Comparison of ENCODE assay signal across 8 mouse cellular contexts in genomic region chr1:36546888-36547471, GRCm38 (mm10). TPM values are rescaled to one million over a fixed set of nuclear protein-coding genes. Genes with fewer than 3 reads are reported as not detected.
DNase-seq lines count a peak whose midpoint lies in the region; ATAC-seq lines count a peak whose summit lies in the region.

TSS of gene Ankrd39 (minus strand) at chr1:36547445.

- peak within 1 kb of the TSS; percentile 83 for H3K4me3 ChIP-seq in brown adipose tissue, adult 24 weeks (ENCODE audit: insufficient read depth, low read depth, low read length)
- peak within 1 kb of the TSS; percentile 79 for H3K4me3 ChIP-seq in heart, embryonic 13.5 days
- peak within 1 kb of the TSS; percentile 74 for H3K4me3 ChIP-seq in liver, embryonic 12.5 days
- peak within 1 kb of the TSS; percentile 66 for H3K4me3 ChIP-seq in stomach, embryonic 15.5 days (replicated peaks)

- peak within 1 kb of the TSS; percentile 87 for H3K9ac ChIP-seq in heart, embryonic 13.5 days
- peak within 1 kb of the TSS; percentile 71 for H3K9ac ChIP-seq in liver, embryonic 12.5 days
- H3K9ac ChIP-seq in stomach, embryonic 15.5 days, result peak within 1 kb of the TSS; percentile 49

- peak within 1 kb of the TSS; percentile 61 for H3K27ac ChIP-seq in brown adipose tissue, adult 24 weeks (replicated peaks; ENCODE audit: low read depth, low read length)
- H3K27ac ChIP-seq in heart, embryonic 13.5 days (replicated peaks), result peak within 1 kb of the TSS; percentile 60
- H3K27ac ChIP-seq in liver, embryonic 12.5 days, result peak within 1 kb of the TSS; percentile 49
- peak within 1 kb of the TSS; percentile 65 for H3K27ac ChIP-seq in stomach, embryonic 15.5 days

- ATAC-seq in heart, embryonic 13.5 days (ENCODE audit: extremely low read depth, insufficient number of reproducible peaks, low FRiP score, low TSS enrichment), result peak; percentile 99
- peak; percentile 99 for ATAC-seq in liver, embryonic 12.5 days
- ATAC-seq in stomach, embryonic 15.5 days (ENCODE audit: insufficient read depth, low FRiP score, low read depth), result peak; percentile 97

- peak within 1 kb of the TSS; percentile 81 for H3K4me2 ChIP-seq in heart, embryonic 13.5 days
- H3K4me2 ChIP-seq in liver, embryonic 12.5 days, result peak within 1 kb of the TSS; percentile 90
- peak within 1 kb of the TSS; percentile 80 for H3K4me2 ChIP-seq in stomach, embryonic 15.5 days

- WGBS in heart, embryonic 13.5 days, result under 1% methylated on average over 43 of the region's 43 CpGs
- WGBS in liver, embryonic 12.5 days (ENCODE audit: insufficient replicate concordance), result 0% methylated on average over 43 of the region's 43 CpGs
- under 1% methylated on average over 43 of the region's 43 CpGs for WGBS in stomach, embryonic 15.5 days

- H3K4me1 ChIP-seq in brown adipose tissue, adult 24 weeks (ENCODE audit: control insufficient read depth, insufficient read depth, insufficient read length, low read length), result peaks cover 5% of the 10 kb centered on the region; the same call in 1 of the 2 replicates
- peaks cover 46% of the 10 kb centered on the region for H3K4me1 ChIP-seq in heart, embryonic 13.5 days
- H3K4me1 ChIP-seq in liver, embryonic 12.5 days, result peaks cover 25% of the 10 kb centered on the region
- peaks cover 21% of the 10 kb centered on the region for H3K4me1 ChIP-seq in stomach, embryonic 15.5 days

- no peaks in the 10 kb centered on the region for H3K9me3 ChIP-seq in heart, embryonic 13.5 days
- H3K9me3 ChIP-seq in liver, embryonic 12.5 days (replicated peaks), result no peaks in the 10 kb centered on the region
- H3K9me3 ChIP-seq in stomach, embryonic 15.5 days, result no peaks in the 10 kb centered on the region

- peaks cover 58% of the 10 kb centered on the region for H3K36me3 ChIP-seq in heart, embryonic 13.5 days
- H3K36me3 ChIP-seq in liver, embryonic 12.5 days, result peaks cover 43% of the 10 kb centered on the region
- H3K36me3 ChIP-seq in stomach, embryonic 15.5 days, result peaks cover 33% of the 10 kb centered on the region

- DNase-seq in CD4-positive, CD25-positive, alpha-beta regulatory T cell, adult 2 months (ENCODE audit: low read depth, low spot score), result peak; percentile 97
- peak; percentile 93 for DNase-seq in fat pad, adult 2 months (ENCODE audit: extremely low read depth, low read depth, low spot score)
- peak; percentile 98 for DNase-seq in kidney, postnatal 10 days
- DNase-seq in natural killer cell, adult 2 months (ENCODE audit: low spot score in 2 of 2), result peak; percentile 95 to 96

- H3K27me3 ChIP-seq in heart, embryonic 13.5 days (replicated peaks), result no peaks in the 10 kb centered on the region
- no peaks in the 10 kb centered on the region for H3K27me3 ChIP-seq in liver, embryonic 12.5 days (replicated peaks)
- no peaks in the 10 kb centered on the region for H3K27me3 ChIP-seq in stomach, embryonic 15.5 days (replicated peaks)

RNA-seq across cellular contexts. Expression of gene Ankrd39, which starts in this region (rescaled TPM):
- 5.0 and 8.4 TPM in 2 replicates for polyA plus RNA-seq in brown adipose tissue, adult 24 weeks (2012; ENCODE audit: insufficient read depth, insufficient read length, missing spikeins)
- 23.6 and 27.2 TPM in 2 replicates for polyA plus RNA-seq in heart, embryonic 13.5 days (2015; fragmentation: Nextera tagmentation; extraction: Ambion mirVana)
- 9.0 and 10.5 TPM in 2 replicates for polyA plus RNA-seq in liver, embryonic 12.5 days (2016; fragmentation: Nextera tagmentation; extraction: Ambion mirVana)
- 24.9 and 27.2 TPM in 2 replicates for polyA plus RNA-seq in stomach, embryonic 15.5 days (2015; fragmentation: Nextera tagmentation; extraction: Ambion mirVana)

Comparison
In these comparisons a context has a peak if more than half of its experiments do, and no peak if none do; other contexts are left out.
1. Peak in every context shown above with its lines: DNase-seq, ATAC-seq, H3K4me3 ChIP-seq and H3K27ac ChIP-seq.